Comparison of ENCODE assay signal across 23 mouse cellular contexts in genomic region chr1:153986632-153987031, GRCm38 (mm10).
DNase-seq lines count a peak whose midpoint lies in the region; ATAC-seq lines count a peak whose summit lies in the region.
"Had no signal": no experiment of that assay in that cellular context is flagged by ENCODE, and none has a peak within 500 bp of the region (broad histone marks: within the 10 kb centered on the region; RNA-seq: fewer than 3 reads in every experiment).

No protein-coding gene starts in this region.

- no peak for ATAC-seq in embryonic facial prominence, embryonic 11.5 days (replicated peaks; ENCODE audit: insufficient number of reproducible peaks, low FRiP score, low TSS enrichment, low read depth)
- ATAC-seq in megakaryocyte progenitor cell, adult 5-6 weeks (replicated peaks; ENCODE audit: poor library complexity), result peak; percentile 34; the same call in 1 of the 2 replicates
- ATAC-seq: forebrain, embryonic 16.5 days had no signal

- 57% methylated on average over 6 of the region's 6 CpGs for WGBS in embryonic facial prominence, embryonic 11.5 days
- 76% methylated on average over 6 of the region's 6 CpGs for WGBS in embryonic facial prominence, embryonic 10.5 days

- DNase-seq in embryonic facial prominence, embryonic 11.5 days (ENCODE audit: low spot score), result peak; percentile 45
- DNase-seq in embryonic facial prominence, embryonic 10.5 days (ENCODE audit: low spot score), result no peak
- DNase-seq in 3134 (ENCODE audit: extremely low read depth, insufficient read length, low spot score), result peak; percentile 62
- DNase-seq in R1 (ENCODE audit: low read depth, low spot score), result peak; percentile 39
- no peak for DNase-seq in left cerebral cortex, adult 11 months (ENCODE audit: low spot score)
- no peak for DNase-seq in urinary bladder, adult 2 months (ENCODE audit: low spot score)
- DNase-seq in adrenal gland, postnatal 14 days, result no peak
- DNase-seq: adrenal gland, postnatal 36 days; cerebellum, adult 11-12 months; cerebellum, postnatal 25 days; kidney, postnatal 14 days; layer of hippocampus, postnatal 36 days; lung, postnatal 10 days; retina, postnatal 1 day; right cerebral cortex, postnatal 4 days; thymus, postnatal 36 days had no signal

- H3K27me3 ChIP-seq in embryonic facial prominence, embryonic 11.5 days (ENCODE audit: control insufficient read depth, insufficient read depth, low read length), result no peaks in the 10 kb centered on the region
- H3K27me3 ChIP-seq in embryonic facial prominence, embryonic 10.5 days (replicated peaks; ENCODE audit: low read depth, poor library complexity, severe bottlenecking), result no peaks in the 10 kb centered on the region
- H3K27me3 ChIP-seq: embryonic facial prominence, embryonic 13.5 days; heart, embryonic 12.5 days had no signal

- no peaks in the 10 kb centered on the region for H3K4me1 ChIP-seq in embryonic facial prominence, embryonic 11.5 days (ENCODE audit: control insufficient read depth, insufficient read depth, low read length)
- peaks cover 6% of the 10 kb centered on the region; the same call in 1 of the 2 replicates for H3K4me1 ChIP-seq in embryonic facial prominence, embryonic 10.5 days
- H3K4me1 ChIP-seq: embryonic facial prominence, embryonic 13.5 days had no signal

- no peak overlapping the region for H3K9ac ChIP-seq in embryonic facial prominence, embryonic 11.5 days (replicated peaks; ENCODE audit: low read length)
- H3K9ac ChIP-seq: embryonic facial prominence, embryonic 13.5 days; heart, embryonic 12.5 days; hindbrain, embryonic 14.5 days; liver, embryonic 14.5 days had no signal

- no peak overlapping the region for H3K27ac ChIP-seq in embryonic facial prominence, embryonic 11.5 days (replicated peaks; ENCODE audit: low read depth, low read length)
- H3K27ac ChIP-seq in embryonic facial prominence, embryonic 10.5 days (replicated peaks), result no peak overlapping the region
- H3K27ac ChIP-seq: embryonic facial prominence, embryonic 13.5 days; hindbrain, embryonic 14.5 days; layer of hippocampus, adult 2 months; liver, embryonic 14.5 days had no signal

- H3K36me3 ChIP-seq in embryonic facial prominence, embryonic 11.5 days (replicated peaks; ENCODE audit: control insufficient read depth, insufficient read depth, low read depth, low read length), result no peaks in the 10 kb centered on the region
- no peaks in the 10 kb centered on the region for H3K36me3 ChIP-seq in embryonic facial prominence, embryonic 10.5 days (replicated peaks)
- H3K36me3 ChIP-seq: embryonic facial prominence, embryonic 13.5 days; heart, embryonic 12.5 days had no signal

- H3K4me2 ChIP-seq in embryonic facial prominence, embryonic 11.5 days (ENCODE audit: low read depth, low read length), result no peak overlapping the region
- H3K4me2 ChIP-seq: embryonic facial prominence, embryonic 13.5 days; heart, embryonic 12.5 days; hindbrain, embryonic 14.5 days had no signal

- no peak overlapping the region for H3K4me3 ChIP-seq in embryonic facial prominence, embryonic 11.5 days (ENCODE audit: low read depth, low read length)
- H3K4me3 ChIP-seq in embryonic facial prominence, embryonic 10.5 days, result no peak overlapping the region
- H3K4me3 ChIP-seq: embryonic facial prominence, embryonic 13.5 days; heart, embryonic 12.5 days; layer of hippocampus, adult 2 months had no signal

- no peaks in the 10 kb centered on the region for H3K9me3 ChIP-seq in embryonic facial prominence, embryonic 11.5 days (replicated peaks; ENCODE audit: control insufficient read depth, low read length)
- no peaks in the 10 kb centered on the region for H3K9me3 ChIP-seq in embryonic facial prominence, embryonic 10.5 days
- H3K9me3 ChIP-seq: embryonic facial prominence, embryonic 13.5 days had no signal

Comparison
In these comparisons a context has a peak if more than half of its experiments do, and no peak if none do; other contexts are left out.
1. DNase-seq: peak in embryonic facial prominence, embryonic 11.5 days (single experiment), 3134 (single experiment) and R1 (single experiment); none in embryonic facial prominence, embryonic 10.5 days (single experiment), left cerebral cortex, adult 11 months (single experiment), urinary bladder, adult 2 months (single experiment) and adrenal gland, postnatal 14 days (single experiment).